Mouse (Mus musculus) left cerebral cortex, postnatal 25 days (tissue): Measurements from ENCODE around the gene Asf1a. TPM values are rescaled to one million over a fixed set of nuclear protein-coding genes. Genes with fewer than 3 reads are reported as not detected.
"Not testable (repeated sequence)": the region's sequence is repeated elsewhere in the genome, so short reads cannot be mapped to it uniquely, and the experiment has no call there.

Experiments
- DNase-seq, 2 experiments: peaks; one replicate each; pipeline ENCODE4 v3.0.0; 2022; ENCODE audit warnings: low spot score in 2 of 2, mixed read lengths in 1 of 2
- intact Hi-C: fragments of 180-260 bp; cut with DNase I; formaldehyde crosslinking; loops from one replicate; pipeline ENCODE4 v1.15.1; 2025
- total RNA-seq, 2 experiments: library from RNA; stranded (reverse); gene quantifications; 2 replicates each; pipeline ENCODE4 v1.2.3; 2021

Asf1a gene
- total RNA-seq, 2 experiments from 2014 or later = 22.1 to 25.1 TPM

GRCm38 (mm10) chr10:53630339-53630738, 33.8 kb downstream of the Asf1a start, which contains the start of gene Mcm9:
TSS of gene Mcm9 (minus strand) at chr10:53630439.
- intact Hi-C loops = loop anchor here (5.0 kb wide), 1 partner anchor 122 kb away; the partner anchor contains the start of gene Fam184a
- not testable (repeated sequence) for DNase-seq

GRCm38 (mm10) chr10:53634160-53634559, 37.6 kb downstream of the Asf1a start:
- intact Hi-C loops = loop anchor here (5.0 kb wide), 1 partner anchor 118 kb away; the partner anchor contains the start of gene Fam184a
- DNase-seq = no peak

GRCm38 (mm10) chr10:53635246-53635971, 38.9 kb downstream of the Asf1a start:
- no peak for DNase-seq
- intact Hi-C loops = no loop called here

- intact Hi-C loops = loop anchor here (1.0 kb wide), 1 partner anchor 155 kb away; no protein-coding TSS in a partner anchor
- peak; percentile 36 to 67 for DNase-seq
Observed at GRCm38 (mm10) chr10:53641507-53641906, 45.0 kb downstream of the Asf1a start.

- intact Hi-C loops = no loop called here
- DNase-seq = no peak
Observed at GRCm38 (mm10) chr10:53650683-53651082, 54.1 kb downstream of the Asf1a start.

GRCm38 (mm10) chr10:53654239-53654638, 57.7 kb downstream of the Asf1a start:
- intact Hi-C loops, DNase-seq: not testable (repeated sequence)

Other genes with a start within 250 kb of the Asf1a start
- gene Cep85l, start 216.8 kb upstream of the Asf1a start, total RNA-seq = 10 to 100 TPM; 18.7 to 19.9 TPM
- gene Mcm9, start 33.7 kb downstream of the Asf1a start, total RNA-seq = 1 to 10 TPM; 5.3 to 5.8 TPM
- gene Fam184a, start 154.4 kb downstream of the Asf1a start, total RNA-seq = 10 to 100 TPM; 23.7 to 30.3 TPM